Mouse (Mus musculus): ENCODE measurements around the gene Rtn4rl2. TPM values are rescaled to one million over a fixed set of nuclear protein-coding genes. Genes with fewer than 3 reads are reported as not detected.
A peak's percentile ranks its signal among the peaks of the same experiment; 100 is the strongest.
"Not testable (repeated sequence)": the region's sequence is repeated elsewhere in the genome, so short reads cannot be mapped to it uniquely, and the experiment has no call there.

Gene Rtn4rl2
- polyA plus RNA-seq, 1 experiment from 2014 or later, result 0.57 TPM

DNA sequence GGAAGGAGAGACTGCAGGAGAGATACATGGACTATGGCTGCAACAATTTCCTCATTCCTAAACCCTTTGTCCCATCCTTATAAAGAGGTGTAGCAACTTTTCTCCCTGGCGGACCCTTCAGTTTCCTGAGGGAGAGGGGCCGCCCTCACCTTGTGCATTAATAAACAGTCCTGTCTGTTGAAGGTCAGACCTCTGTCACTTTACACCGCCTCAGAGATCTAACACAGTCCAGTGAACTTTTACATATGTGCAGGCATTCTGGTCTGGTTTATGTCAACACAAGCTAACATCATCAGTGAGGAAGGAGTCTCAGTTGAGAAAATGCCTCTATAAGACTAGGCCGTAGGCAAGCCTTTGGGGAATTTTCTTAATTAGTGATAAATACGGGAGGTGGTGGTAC is 27.4 kb upstream of the Rtn4rl2 start:
- no peaks in the 10 kb centered on the region for H3K36me3 ChIP-seq (ENCODE audit: control insufficient read depth, insufficient read depth, low read length)
- no peak overlapping the region for H3K9ac ChIP-seq (ENCODE audit: low read depth, low read length)
- peak overlapping the region; percentile 28; the same call in 1 of the 2 replicates for H3K27ac ChIP-seq (ENCODE audit: low read length)
- no peaks in the 10 kb centered on the region for H3K9me3 ChIP-seq (ENCODE audit: control insufficient read depth, low read length)
- no peaks in the 10 kb centered on the region for H3K27me3 ChIP-seq (replicated peaks; ENCODE audit: control insufficient read depth, insufficient read depth, low read length)
- 60% methylated on average over 5 of the region's 5 CpGs for WGBS
- no peak overlapping the region for H3K4me2 ChIP-seq (ENCODE audit: low read depth, low read length)
- peak; percentile 39 for ATAC-seq
- no peak overlapping the region for H3K4me3 ChIP-seq (ENCODE audit: low read length)
- H3K4me1 ChIP-seq (ENCODE audit: control insufficient read depth, insufficient read depth, low read length), result peaks cover 21% of the 10 kb centered on the region

GRCm38 (mm10) chr2:84912722-84913121 is 26.2 kb upstream of the Rtn4rl2 start:
- ATAC-seq, result peak; percentile 39; the same call in 1 of the 2 replicates
- peaks cover 16% of the 10 kb centered on the region for H3K4me1 ChIP-seq (ENCODE audit: control insufficient read depth, insufficient read depth, low read length)
- 46% methylated on average over 3 of the region's 3 CpGs for WGBS
- H3K4me2 ChIP-seq (ENCODE audit: low read depth, low read length), result no peak overlapping the region
- H3K4me3 ChIP-seq (ENCODE audit: low read length), result no peak overlapping the region
- no peak overlapping the region for H3K9ac ChIP-seq (ENCODE audit: low read depth, low read length)
- no peaks in the 10 kb centered on the region for H3K36me3 ChIP-seq (ENCODE audit: control insufficient read depth, insufficient read depth, low read length)
- no peak overlapping the region; the same call in 1 of the 2 replicates for H3K27ac ChIP-seq (ENCODE audit: low read length)
- H3K27me3 ChIP-seq (replicated peaks; ENCODE audit: control insufficient read depth, insufficient read depth, low read length), result no peaks in the 10 kb centered on the region
- no peaks in the 10 kb centered on the region for H3K9me3 ChIP-seq (ENCODE audit: control insufficient read depth, low read length)

DNA sequence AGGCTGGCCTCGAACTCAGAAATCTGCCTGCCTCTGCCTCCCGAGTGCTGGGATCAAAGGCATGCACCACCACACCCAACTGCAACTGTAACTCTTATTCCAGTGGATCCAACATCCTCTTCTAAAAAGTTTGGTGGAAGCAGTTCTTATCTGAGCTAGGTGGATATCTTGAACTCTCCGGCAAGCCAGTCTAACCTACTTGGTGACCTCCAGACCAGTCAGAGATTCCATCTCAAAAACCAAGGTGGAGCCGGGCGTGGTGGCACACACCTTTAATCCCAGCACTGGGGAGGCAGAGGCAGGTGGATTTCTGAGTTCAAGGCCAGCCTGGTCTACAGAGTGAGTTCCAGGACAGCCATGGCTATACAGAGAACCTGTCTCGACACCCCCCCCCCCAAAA is 10.2 kb upstream of the Rtn4rl2 start:
- H3K27me3 ChIP-seq (replicated peaks; ENCODE audit: control insufficient read depth, insufficient read depth, low read length); H3K9me3 ChIP-seq (ENCODE audit: control insufficient read depth, low read length); H3K4me2 ChIP-seq (ENCODE audit: low read depth, low read length); ATAC-seq; H3K36me3 ChIP-seq (ENCODE audit: control insufficient read depth, insufficient read depth, low read length); H3K27ac ChIP-seq (ENCODE audit: low read length); H3K4me3 ChIP-seq (ENCODE audit: low read length); H3K9ac ChIP-seq (ENCODE audit: low read depth, low read length); H3K4me1 ChIP-seq (ENCODE audit: control insufficient read depth, insufficient read depth, low read length): not testable (repeated sequence)
- WGBS, result 90% methylated on average over 6 of the region's 6 CpGs

DNA sequence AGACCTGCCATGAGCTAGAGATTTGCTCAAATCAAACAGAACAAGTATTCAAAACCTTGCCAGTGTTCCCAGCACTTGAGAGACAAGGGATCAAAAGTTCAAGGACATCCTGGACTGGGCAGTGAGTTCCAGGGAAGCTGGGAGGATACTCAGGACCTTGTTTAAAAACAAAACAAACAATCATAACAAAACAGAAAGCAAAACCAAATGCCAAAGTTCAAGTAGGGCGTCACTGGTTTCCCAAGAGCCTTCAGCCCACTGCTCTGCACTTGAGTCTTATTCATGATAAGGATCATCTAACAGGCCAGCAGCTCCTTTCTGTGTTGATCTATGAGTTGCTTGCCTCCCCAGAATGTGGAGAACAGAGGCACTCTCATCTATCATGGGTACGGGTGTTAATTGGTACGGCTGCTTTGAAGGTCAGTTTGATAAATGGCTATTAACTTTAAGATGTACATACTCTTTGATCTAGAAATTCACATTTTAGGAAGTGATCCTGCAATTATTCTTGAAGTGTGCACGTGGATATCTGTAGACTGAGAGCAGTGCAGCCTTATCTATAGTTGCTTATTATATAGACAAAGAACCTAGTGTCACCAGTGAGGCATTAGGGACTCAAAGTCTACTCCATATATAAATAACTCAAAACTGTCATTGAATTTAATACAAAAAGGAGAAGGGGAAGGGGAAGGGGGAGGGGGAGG is 9.1 kb upstream of the Rtn4rl2 start:
- whole genome bisulfite sequencing, result 45% methylated on average over 4 of the region's 4 CpGs
- H3K4me3 ChIP-seq (ENCODE audit: low read length), result no peak overlapping the region
- H3K9ac ChIP-seq (ENCODE audit: low read depth, low read length), result no peak overlapping the region
- H3K4me2 ChIP-seq (ENCODE audit: low read depth, low read length), result no peak overlapping the region
- H3K27me3 ChIP-seq (replicated peaks; ENCODE audit: control insufficient read depth, insufficient read depth, low read length), result no peaks in the 10 kb centered on the region
- peak; percentile 66; the same call in 1 of the 2 replicates for ATAC-seq
- H3K27ac ChIP-seq (ENCODE audit: low read length), result no peak overlapping the region
- H3K9me3 ChIP-seq (ENCODE audit: control insufficient read depth, low read length), result no peaks in the 10 kb centered on the region
- no peaks in the 10 kb centered on the region for H3K4me1 ChIP-seq (ENCODE audit: control insufficient read depth, insufficient read depth, low read length)
- no peaks in the 10 kb centered on the region for H3K36me3 ChIP-seq (ENCODE audit: control insufficient read depth, insufficient read depth, low read length)

GRCm38 (mm10) chr2:84893359-84893758 is 6.8 kb upstream of the Rtn4rl2 start:
- no peaks in the 10 kb centered on the region for H3K9me3 ChIP-seq (ENCODE audit: control insufficient read depth, low read length)
- H3K27ac ChIP-seq (ENCODE audit: low read length), result no peak overlapping the region
- H3K27me3 ChIP-seq (replicated peaks; ENCODE audit: control insufficient read depth, insufficient read depth, low read length), result peaks cover 7% of the 10 kb centered on the region; the same call in 1 of the 2 replicates
- ATAC-seq, result no peak
- H3K9ac ChIP-seq (ENCODE audit: low read depth, low read length), result no peak overlapping the region
- no peaks in the 10 kb centered on the region for H3K36me3 ChIP-seq (ENCODE audit: control insufficient read depth, insufficient read depth, low read length)
- H3K4me3 ChIP-seq (ENCODE audit: low read length), result no peak overlapping the region
- H3K4me2 ChIP-seq (ENCODE audit: low read depth, low read length), result no peak overlapping the region
- peaks cover 10% of the 10 kb centered on the region for H3K4me1 ChIP-seq (ENCODE audit: control insufficient read depth, insufficient read depth, low read length)
- 56% methylated on average over 6 of the region's 6 CpGs for whole genome bisulfite sequencing

GRCm38 (mm10) chr2:84890045-84890340 is 3.5 kb upstream of the Rtn4rl2 start:
- 0% methylated on average over 5 of the region's 5 CpGs for WGBS
- H3K9me3 ChIP-seq (ENCODE audit: control insufficient read depth, low read length), result no peaks in the 10 kb centered on the region
- no peak overlapping the region for H3K9ac ChIP-seq (ENCODE audit: low read depth, low read length)
- ATAC-seq, result peak; percentile 52
- H3K36me3 ChIP-seq (ENCODE audit: control insufficient read depth, insufficient read depth, low read length), result no peaks in the 10 kb centered on the region
- no peak overlapping the region for H3K4me3 ChIP-seq (ENCODE audit: low read length)
- no peak overlapping the region for H3K4me2 ChIP-seq (ENCODE audit: low read depth, low read length)
- peaks cover 38% of the 10 kb centered on the region for H3K27me3 ChIP-seq (replicated peaks; ENCODE audit: control insufficient read depth, insufficient read depth, low read length)
- peaks cover 26% of the 10 kb centered on the region for H3K4me1 ChIP-seq (ENCODE audit: control insufficient read depth, insufficient read depth, low read length)
- H3K27ac ChIP-seq (ENCODE audit: low read length), result no peak overlapping the region

DNA sequence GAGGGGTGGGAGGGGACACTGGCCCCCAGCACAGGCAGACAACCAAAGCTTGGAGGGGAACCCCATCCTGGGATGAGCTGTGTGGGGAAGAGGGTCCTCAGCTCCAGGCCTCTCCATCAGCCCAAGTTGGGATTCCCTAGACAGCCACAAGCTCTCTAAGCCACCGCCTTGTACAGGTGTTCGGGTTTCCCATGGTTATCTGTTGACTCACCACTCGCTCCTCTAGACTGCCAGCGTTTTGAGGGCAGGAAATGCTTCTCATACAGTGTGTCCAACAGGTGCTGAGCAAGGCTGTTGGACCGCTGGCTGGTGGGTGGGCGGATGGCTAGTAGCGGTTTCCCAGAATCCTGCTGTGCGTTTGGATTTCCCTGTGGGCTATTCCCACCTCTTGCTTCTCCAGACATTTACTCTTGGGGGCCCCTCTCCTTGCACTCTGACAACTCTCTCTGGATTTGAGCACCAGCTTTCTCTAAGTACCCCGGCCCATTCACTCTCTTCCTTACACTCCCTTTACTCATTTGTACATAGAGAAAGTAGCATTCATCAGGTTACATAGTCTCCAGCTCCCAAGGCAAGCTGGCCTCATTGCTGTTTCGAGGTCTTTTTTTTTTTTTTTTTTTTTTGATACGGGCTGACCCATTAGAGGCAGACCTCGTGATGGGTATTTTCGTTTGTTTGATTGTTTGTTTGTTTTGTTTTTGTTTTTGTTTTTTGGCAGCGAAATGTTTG is 3.0 kb upstream of the Rtn4rl2 start:
- WGBS, result 18% methylated on average over 14 of the region's 14 CpGs

DNA sequence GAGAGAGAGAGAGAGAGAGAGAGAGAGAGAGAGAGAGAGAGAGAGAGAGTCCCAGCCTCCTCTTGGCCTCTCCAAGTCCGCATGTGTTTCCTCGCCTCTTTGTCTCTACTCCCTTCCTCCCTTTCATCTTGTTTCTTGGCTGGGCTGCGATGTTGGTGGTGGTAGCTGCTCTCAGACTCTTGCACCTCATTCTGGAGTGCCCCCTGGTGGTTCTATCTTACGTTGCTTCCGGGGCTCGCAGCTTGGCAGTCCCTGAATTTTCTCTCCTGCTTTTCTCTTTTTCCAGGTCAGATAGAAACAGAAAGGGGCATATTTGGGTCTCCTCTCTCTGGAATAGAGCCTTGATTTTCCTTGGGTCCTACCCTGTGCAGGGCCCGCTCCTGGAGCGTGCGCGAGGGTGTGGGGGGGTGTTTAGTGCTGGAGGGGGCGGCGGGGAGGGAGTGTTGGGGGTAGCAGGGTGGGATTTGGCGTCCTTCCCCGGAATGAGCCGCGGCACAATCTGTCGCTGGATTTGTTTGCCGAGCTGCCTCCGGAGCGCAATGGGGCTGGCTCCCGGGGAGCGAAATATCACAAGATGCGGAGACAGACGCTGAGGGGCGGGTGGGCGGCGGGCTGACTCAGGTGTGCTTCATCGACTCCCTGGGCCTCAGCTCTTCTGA is 2.3 kb upstream of the Rtn4rl2 start:
- Histone ChIP-seq H3K9me3 (ENCODE audit: control insufficient read depth, low read length) (no peaks in the 10 kb centered on the region), H3K9ac (ENCODE audit: low read depth, low read length) (peak overlapping the region; percentile 29; the same call in 1 of the 2 replicates), H3K4me3 (ENCODE audit: low read length) (peak overlapping the region; percentile 37), H3K4me2 (ENCODE audit: low read depth, low read length) (peak overlapping the region; percentile 97), H3K4me1 (ENCODE audit: control insufficient read depth, insufficient read depth, low read length) (peaks cover 26% of the 10 kb centered on the region), H3K27me3 (replicated peaks; ENCODE audit: control insufficient read depth, insufficient read depth, low read length) (peaks cover 50% of the 10 kb centered on the region), H3K36me3 (ENCODE audit: control insufficient read depth, insufficient read depth, low read length) (no peaks in the 10 kb centered on the region), H3K27ac (ENCODE audit: low read length) (no peak overlapping the region)
- under 1% methylated on average over 28 of the region's 28 CpGs for WGBS
- ATAC-seq, result peak; percentile 9; the same call in 1 of the 2 replicates

More for the DNA sequence above, 3.0 kb upstream of the Rtn4rl2 start:
- Histone ChIP-seq H3K4me1 (ENCODE audit: control insufficient read depth, insufficient read depth, low read length) (peaks cover 26% of the 10 kb centered on the region), H3K27ac (ENCODE audit: low read length) (no peak overlapping the region), H3K4me2 (ENCODE audit: low read depth, low read length) (peak overlapping the region; percentile 97), H3K9ac (ENCODE audit: low read depth, low read length) (no peak overlapping the region), H3K9me3 (ENCODE audit: control insufficient read depth, low read length) (no peaks in the 10 kb centered on the region), H3K36me3 (ENCODE audit: control insufficient read depth, insufficient read depth, low read length) (no peaks in the 10 kb centered on the region), H3K4me3 (ENCODE audit: low read length) (peak overlapping the region; percentile 37), H3K27me3 (replicated peaks; ENCODE audit: control insufficient read depth, insufficient read depth, low read length) (peaks cover 43% of the 10 kb centered on the region)
- peak; percentile 21; the same call in 1 of the 2 replicates for ATAC-seq

All from intestine, embryonic 16.5 days (tissue).